Comparison of ENCODE assay signal across 15 mouse cellular contexts in the genomic region with DNA sequence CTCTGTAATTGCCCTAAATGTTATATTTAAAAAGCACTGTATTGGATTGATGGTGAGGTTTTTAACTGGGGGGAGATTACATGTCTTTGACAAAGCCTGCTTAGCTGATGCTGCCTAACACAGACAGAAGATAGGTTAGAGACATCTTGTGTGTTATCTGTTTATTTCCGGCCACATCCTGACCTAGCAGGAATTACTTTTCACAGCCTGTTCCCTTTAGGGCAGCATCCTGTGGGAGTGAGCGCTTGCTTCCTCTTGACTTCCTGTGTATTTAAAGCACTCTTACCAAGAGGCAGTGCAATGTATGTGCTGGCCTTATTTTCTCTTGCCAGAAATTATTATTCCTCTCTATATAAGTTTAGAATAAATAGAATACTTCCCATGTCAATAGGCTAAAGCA.
DNase-seq lines count a peak whose midpoint lies in the region; ATAC-seq and TF ChIP-seq lines count a peak whose summit lies in the region.
"Had no signal": no experiment of that assay in that cellular context is flagged by ENCODE, and none has a peak within 500 bp of the region (broad histone marks: within the 10 kb centered on the region; RNA-seq: fewer than 3 reads in every experiment).

No protein-coding gene starts in this region.

- H3K27me3 ChIP-seq in heart, embryonic 11.5 days (ENCODE audit: control insufficient read depth, insufficient read depth, low read length): no peaks in the 10 kb centered on the region
- no peaks in the 10 kb centered on the region for H3K27me3 ChIP-seq in lung, postnatal 0 days (replicated peaks; ENCODE audit: insufficient read depth, low read length)
- no peaks in the 10 kb centered on the region for H3K27me3 ChIP-seq in liver, embryonic 14.5 days (ENCODE audit: control insufficient read depth, insufficient read depth, low read length)
- no peaks in the 10 kb centered on the region for H3K27me3 ChIP-seq in forebrain, embryonic 13.5 days
- H3K27me3 ChIP-seq: heart, embryonic 15.5 days; limb, embryonic 13.5 days; midbrain, embryonic 12.5 days had no signal

- H3K36me3 ChIP-seq in heart, embryonic 11.5 days (ENCODE audit: control insufficient read depth, insufficient read depth, low read length): no peaks in the 10 kb centered on the region
- no peaks in the 10 kb centered on the region for H3K36me3 ChIP-seq in lung, postnatal 0 days (ENCODE audit: insufficient read depth, low read length)
- H3K36me3 ChIP-seq in liver, embryonic 14.5 days (replicated peaks; ENCODE audit: control insufficient read depth, insufficient read depth, low read depth): no peaks in the 10 kb centered on the region
- H3K36me3 ChIP-seq in forebrain, embryonic 13.5 days (ENCODE audit: poor library complexity, severe bottlenecking): no peaks in the 10 kb centered on the region
- H3K36me3 ChIP-seq: embryonic facial prominence, embryonic 10.5 days; heart, embryonic 15.5 days; limb, embryonic 13.5 days; midbrain, embryonic 12.5 days had no signal

- H3K9me3 ChIP-seq in heart, embryonic 11.5 days (replicated peaks; ENCODE audit: control insufficient read depth, low read length): no peaks in the 10 kb centered on the region
- H3K9me3 ChIP-seq in lung, postnatal 0 days (ENCODE audit: low read length): no peaks in the 10 kb centered on the region
- H3K9me3 ChIP-seq in liver, embryonic 14.5 days (ENCODE audit: control insufficient read depth, low read length): no peaks in the 10 kb centered on the region
- H3K9me3 ChIP-seq in forebrain, embryonic 13.5 days (replicated peaks): no peaks in the 10 kb centered on the region
- H3K9me3 ChIP-seq: embryonic facial prominence, embryonic 10.5 days; heart, embryonic 15.5 days; limb, embryonic 13.5 days; midbrain, embryonic 12.5 days had no signal

- no peak for TF ChIP-seq CTCF in lung, postnatal 0 days (IDR thresholded peaks at IDR 0.05)
- TF ChIP-seq CTCF in liver, embryonic 14.5 days (IDR thresholded peaks at IDR 0.05; ENCODE audit: low read depth): no peak

- no peak overlapping the region for H3K4me2 ChIP-seq in heart, embryonic 11.5 days
- no peak overlapping the region for H3K4me2 ChIP-seq in lung, postnatal 0 days (replicated peaks; ENCODE audit: low read depth, low read length)
- no peak overlapping the region for H3K4me2 ChIP-seq in liver, embryonic 14.5 days (ENCODE audit: low read depth)
- H3K4me2 ChIP-seq in forebrain, embryonic 13.5 days: no peak overlapping the region
- H3K4me2 ChIP-seq: heart, embryonic 15.5 days; limb, embryonic 13.5 days; midbrain, embryonic 12.5 days had no signal

- no peak overlapping the region for H3K27ac ChIP-seq in heart, embryonic 11.5 days (ENCODE audit: low read depth, low read length)
- no peak overlapping the region for H3K27ac ChIP-seq in lung, postnatal 0 days (ENCODE audit: low read length)
- H3K27ac ChIP-seq in liver, embryonic 14.5 days: no peak overlapping the region
- no peak overlapping the region for H3K27ac ChIP-seq in forebrain, embryonic 13.5 days
- H3K27ac ChIP-seq: embryonic facial prominence, embryonic 10.5 days; heart, embryonic 15.5 days; limb, embryonic 13.5 days; midbrain, embryonic 12.5 days; stomach, postnatal 0 days had no signal

- TF ChIP-seq EP300 in lung, postnatal 0 days (IDR thresholded peaks at IDR 0.05): peak; percentile 94
- no peak for TF ChIP-seq EP300 in liver, embryonic 14.5 days (IDR thresholded peaks at IDR 0.05; ENCODE audit: low read depth)

- WGBS in heart, embryonic 11.5 days (ENCODE audit: insufficient replicate concordance): 43% methylated on average over 2 of the region's 2 CpGs
- 45% methylated on average over 2 of the region's 2 CpGs for WGBS in lung, postnatal 0 days
- WGBS in liver, embryonic 14.5 days (ENCODE audit: insufficient replicate concordance): 15% methylated on average over 2 of the region's 2 CpGs
- WGBS in forebrain, embryonic 13.5 days: 91% methylated on average over 2 of the region's 2 CpGs

- no peak overlapping the region for H3K4me3 ChIP-seq in heart, embryonic 11.5 days (ENCODE audit: low read depth, low read length)
- H3K4me3 ChIP-seq in lung, postnatal 0 days (ENCODE audit: low read depth, low read length): no peak overlapping the region
- no peak overlapping the region for H3K4me3 ChIP-seq in liver, embryonic 14.5 days (ENCODE audit: insufficient read depth in 1 of 2, low read depth in 2 of 2, low read length in 2 of 2)
- no peak overlapping the region for H3K4me3 ChIP-seq in forebrain, embryonic 13.5 days
- H3K4me3 ChIP-seq: embryonic facial prominence, embryonic 10.5 days; heart, embryonic 15.5 days; limb, embryonic 13.5 days; midbrain, embryonic 12.5 days had no signal

- intact Hi-C loops in gastrocnemius, postnatal 14 days (cut with DNase I; ENCODE audit: low total_unique reads): no loop called here

- H3K4me1 ChIP-seq in heart, embryonic 11.5 days (ENCODE audit: control insufficient read depth, insufficient read depth, low read length): no peaks in the 10 kb centered on the region
- H3K4me1 ChIP-seq in lung, postnatal 0 days (ENCODE audit: insufficient read depth, low read depth, low read length): no peaks in the 10 kb centered on the region
- peaks cover 0 to 6% of the 10 kb centered on the region in 2 experiments; a peak in 2 of 4 replicates for H3K4me1 ChIP-seq in liver, embryonic 14.5 days (replicated peaks; ENCODE audit: control insufficient read depth in 2 of 2, insufficient read depth in 2 of 2, low read length in 1 of 2)
- no peaks in the 10 kb centered on the region for H3K4me1 ChIP-seq in forebrain, embryonic 13.5 days
- H3K4me1 ChIP-seq: midbrain, embryonic 12.5 days had no signal

- no peak for DNase-seq in heart, postnatal 4 days
- DNase-seq in lung, postnatal 0 days (ENCODE audit: low spot score): peak; percentile 32
- no peak for DNase-seq in lung, postnatal 14 days
- no peak for DNase-seq in liver, embryonic 14.5 days (ENCODE audit: low read depth in 3 of 3, low spot score in 3 of 3)
- DNase-seq in gastrocnemius, postnatal 14 days: no peak
- no peak for DNase-seq in spleen, postnatal 36 days (ENCODE audit: low spot score in 2 of 2)
- DNase-seq: cerebellum, adult 9-11 months; thymus, postnatal 4 days had no signal

- H3K9ac ChIP-seq in heart, embryonic 11.5 days (ENCODE audit: low read depth, low read length): no peak overlapping the region
- no peak overlapping the region for H3K9ac ChIP-seq in lung, postnatal 0 days (replicated peaks; ENCODE audit: low read depth)
- H3K9ac ChIP-seq in liver, embryonic 14.5 days (replicated peaks): no peak overlapping the region
- H3K9ac ChIP-seq in forebrain, embryonic 13.5 days: no peak overlapping the region
- H3K9ac ChIP-seq: heart, embryonic 15.5 days; limb, embryonic 13.5 days; midbrain, embryonic 12.5 days had no signal

- 0 out of 2 replicates have a peak, but pooled peaks have one; percentile 42 for ATAC-seq in heart, embryonic 11.5 days (replicated peaks; ENCODE audit: insufficient number of reproducible peaks, low FRiP score, low TSS enrichment)
- ATAC-seq in lung, postnatal 0 days: peak; percentile 77
- ATAC-seq in liver, embryonic 14.5 days (ENCODE audit: insufficient read depth): 0 out of 2 replicates have a peak, but pooled peaks have one; percentile 58
- no peak for ATAC-seq in forebrain, embryonic 13.5 days
